Mouse (Mus musculus) layer of hippocampus, adult 9-10 months (tissue): ENCODE measurements around the gene Iars.
A peak's percentile ranks its signal among the peaks of the same experiment; 100 is the strongest.

Experiments used
- DNase-seq: peaks from one replicate; pipeline ENCODE4 v3.0.0; 2022; ENCODE audit warnings: low spot score

Gene Iars

GRCm38 (mm10) chr13:49681351-49682232 is at the start of gene Iars:
TSS of gene Iars (plus strand) at chr13:49682100.
- peak; percentile 100 for DNase-seq

GRCm38 (mm10) chr13:49639965-49640364 is 41.9 kb upstream of the Iars start:
- DNase-seq = no peak

GRCm38 (mm10) chr13:49642650-49643049 is 39.2 kb upstream of the Iars start:
- DNase-seq = no peak

- no peak for DNase-seq
These were observed 38.1 kb upstream of the Iars start for GRCm38 (mm10) chr13:49643669-49644362.

GRCm38 (mm10) chr13:49644731-49645529 is 37.0 kb upstream of the Iars start:
- peak; percentile 55 for DNase-seq

GRCm38 (mm10) chr13:49646019-49646418 is 35.9 kb upstream of the Iars start:
- no peak for DNase-seq

GRCm38 (mm10) chr13:49651136-49651535 is 30.8 kb upstream of the Iars start:
- no peak for DNase-seq

GRCm38 (mm10) chr13:49651781-49652351 is 30.0 kb upstream of the Iars start:
- no peak for DNase-seq

- DNase-seq = peak; percentile 94
These were observed 29.3 kb upstream of the Iars start, which contains the start of the genes Cenpp and Nol8 for GRCm38 (mm10) chr13:49652481-49653179. TSS of gene Cenpp (minus strand) at chr13:49652785. TSS of gene Nol8 (plus strand) at chr13:49653078.

GRCm38 (mm10) chr13:49653180-49653541 is 28.7 kb upstream of the Iars start:
- DNase-seq = no peak

- DNase-seq = no peak
These were observed 4.1 kb upstream of the Iars start for GRCm38 (mm10) chr13:49677793-49678192.

GRCm38 (mm10) chr13:49682233-49682846 is 440 bp downstream of the Iars start:
- no peak for DNase-seq

GRCm38 (mm10) chr13:49684266-49684665 is 2.4 kb downstream of the Iars start:
- no peak for DNase-seq

GRCm38 (mm10) chr13:49691056-49691455 is 9.2 kb downstream of the Iars start:
- peak; percentile 27 for DNase-seq

GRCm38 (mm10) chr13:49703216-49703779 is 21.4 kb downstream of the Iars start:
- DNase-seq = no peak

GRCm38 (mm10) chr13:49706032-49706690 is 24.3 kb downstream of the Iars start:
- DNase-seq = no peak

GRCm38 (mm10) chr13:49708311-49708710 is 26.4 kb downstream of the Iars start:
- no peak for DNase-seq

GRCm38 (mm10) chr13:49712047-49712721 is 30.3 kb downstream of the Iars start:
- DNase-seq = no peak

- no peak for DNase-seq
These were observed 37.4 kb downstream of the Iars start for GRCm38 (mm10) chr13:49719310-49719709.
